Mouse (Mus musculus): ENCODE data around the gene Ccdc36. TPM values are rescaled to one million over a fixed set of nuclear protein-coding genes. Genes with fewer than 3 reads are reported as not detected.

The Ccdc36 gene
- polyA plus RNA-seq (2021; fragmentation: Nextera tagmentation) = 0.20 TPM in 2 replicates
- long read RNA-seq, experiment 1, partial matches to known transcripts = 0 of 2 reads
- long read RNA-seq, experiment 1, other reads (novel, unspliced or antisense) = 2 of 2 reads
- long read RNA-seq, experiment 2 = 0 reads

DNA sequence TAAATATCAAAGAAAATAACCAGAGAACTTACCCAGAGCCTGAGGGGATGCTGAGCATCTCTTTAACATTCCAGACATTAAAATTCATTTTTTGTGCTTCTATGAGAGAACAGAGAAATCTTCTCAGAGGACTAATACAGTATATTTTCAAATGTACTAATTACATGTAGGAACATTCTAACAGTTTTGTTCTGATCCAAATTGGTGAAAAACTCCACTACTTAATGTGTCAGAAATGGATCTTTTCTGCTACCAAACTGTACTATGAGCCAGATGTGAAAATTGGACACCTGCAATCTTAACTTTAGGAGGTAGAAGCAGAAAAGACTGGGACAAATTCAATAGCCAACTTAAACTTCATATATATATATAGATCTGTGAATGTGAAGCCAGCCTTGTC lies at the start of gene Ccdc36:
Ccdc36 (minus strand) TSS at position 101 of the 400 bp plus-strand sequence.

GRCm38 (mm10) chr9:108461181-108461631 lies 32.9 kb upstream of the Ccdc36 start, which contains the start of gene Klhdc8b:
Gene Klhdc8b (minus strand): TSS chr9:108461581.

GRCm38 (mm10) chr9:108460319-108461178 lies 32.3 kb upstream of the Ccdc36 start, which contains the start of gene Ccdc71:
Gene Ccdc71 (plus strand): TSS chr9:108460527.

DNA sequence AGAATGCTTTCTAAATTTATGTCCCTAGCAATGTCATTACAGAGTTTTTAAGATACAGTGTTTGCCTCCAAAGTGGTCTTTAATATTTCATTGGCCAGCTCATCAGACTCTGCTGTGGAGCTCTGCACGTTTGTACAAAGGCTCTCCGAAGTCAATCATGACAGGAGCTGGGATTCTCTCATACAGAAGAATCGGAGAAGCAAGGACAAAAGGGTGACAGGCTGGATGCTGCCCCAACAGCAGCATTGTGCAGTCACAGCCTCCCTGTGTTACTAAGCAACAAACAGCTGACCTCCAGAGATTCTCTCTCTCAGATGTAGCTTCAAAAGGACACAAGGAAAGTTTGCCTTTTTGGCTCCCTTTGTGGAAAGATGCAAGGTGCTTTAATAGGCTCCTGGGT lies 7.9 kb upstream of the Ccdc36 start, which contains the start of gene BC048562:
BC048562 (plus strand) TSS at position 301 of the 400 bp plus-strand sequence.

GRCm38 (mm10) chr9:108392676-108393075 lies 35.6 kb downstream of the Ccdc36 start, which contains the start of gene 1700102P08Rik:
Gene 1700102P08Rik (plus strand): TSS chr9:108392805.

Other genes with a start within 250 kb of the Ccdc36 start
- 19.1 and 28.0 TPM in 2 replicates for gene Bsn, start 238.1 kb downstream of the Ccdc36 start, polyA plus RNA-seq (2021; fragmentation: Nextera tagmentation)
- gene Dag1, start 164.5 kb downstream of the Ccdc36 start, polyA plus RNA-seq (2021; fragmentation: Nextera tagmentation) = 29.7 and 39.5 TPM in 2 replicates
- gene Nicn1, start 138.1 kb downstream of the Ccdc36 start, polyA plus RNA-seq (2021; fragmentation: Nextera tagmentation) = 108 and 150 TPM in 2 replicates
- gene Amt, start 131.6 kb downstream of the Ccdc36 start, polyA plus RNA-seq (2021; fragmentation: Nextera tagmentation) = 40.1 and 51.1 TPM in 2 replicates
- gene Rhoa, start 122.4 kb downstream of the Ccdc36 start, polyA plus RNA-seq (2021; fragmentation: Nextera tagmentation) = 152 and 166 TPM in 2 replicates
- 48.4 and 51.8 TPM in 2 replicates for gene Tcta, start 122.3 kb downstream of the Ccdc36 start, polyA plus RNA-seq (2021; fragmentation: Nextera tagmentation)
- gene Gpx1, start 89.6 kb downstream of the Ccdc36 start, polyA plus RNA-seq (2021; fragmentation: Nextera tagmentation) = 175 and 176 TPM in 2 replicates
- gene Usp4, start 80.6 kb downstream of the Ccdc36 start, polyA plus RNA-seq (2021; fragmentation: Nextera tagmentation) = 37.5 and 44.5 TPM in 2 replicates
- gene 1700102P08Rik, start 35.7 kb downstream of the Ccdc36 start, polyA plus RNA-seq (2021; fragmentation: Nextera tagmentation) = 0.23 and 0.31 TPM in 2 replicates
- gene BC048562, start 8.0 kb upstream of the Ccdc36 start, polyA plus RNA-seq (2021; fragmentation: Nextera tagmentation) = not detected in 2 replicates
- gene Ccdc71, start 32.0 kb upstream of the Ccdc36 start, polyA plus RNA-seq (2021; fragmentation: Nextera tagmentation) = 20.5 and 20.9 TPM in 2 replicates
- gene Klhdc8b, start 33.1 kb upstream of the Ccdc36 start, polyA plus RNA-seq (2021; fragmentation: Nextera tagmentation) = 17.6 and 22.8 TPM in 2 replicates
- gene Lamb2, start 51.3 kb upstream of the Ccdc36 start, polyA plus RNA-seq (2021; fragmentation: Nextera tagmentation) = 3.7 and 4.3 TPM in 2 replicates
- 12.0 and 22.8 TPM in 2 replicates for gene Usp19, start 62.1 kb upstream of the Ccdc36 start, polyA plus RNA-seq (2021; fragmentation: Nextera tagmentation)
- gene Qars, start 79.2 kb upstream of the Ccdc36 start, polyA plus RNA-seq (2021; fragmentation: Nextera tagmentation) = 48.3 and 58.7 TPM in 2 replicates
- gene Qrich1, start 88.3 kb upstream of the Ccdc36 start, polyA plus RNA-seq (2021; fragmentation: Nextera tagmentation) = 60.6 and 69.0 TPM in 2 replicates
- gene Impdh2, start 131.8 kb upstream of the Ccdc36 start, polyA plus RNA-seq (2021; fragmentation: Nextera tagmentation) = 54.1 and 56.5 TPM in 2 replicates
- 130 and 156 TPM in 2 replicates for gene Ndufaf3, start 138.9 kb upstream of the Ccdc36 start, polyA plus RNA-seq (2021; fragmentation: Nextera tagmentation)
- gene Dalrd3, start 141.4 kb upstream of the Ccdc36 start, polyA plus RNA-seq (2021; fragmentation: Nextera tagmentation) = 79.3 and 89.5 TPM in 2 replicates
- 34.9 and 43.3 TPM in 2 replicates for gene Wdr6, start 150.3 kb upstream of the Ccdc36 start, polyA plus RNA-seq (2021; fragmentation: Nextera tagmentation)
- 125 and 139 TPM in 2 replicates for gene P4htm, start 169.2 kb upstream of the Ccdc36 start, polyA plus RNA-seq (2021; fragmentation: Nextera tagmentation)
- gene Arih2, start 220.9 kb upstream of the Ccdc36 start, polyA plus RNA-seq (2021; fragmentation: Nextera tagmentation) = 16.5 and 22.1 TPM in 2 replicates
- 8.5 and 11.6 TPM in 2 replicates for gene Slc25a20, start 233.6 kb upstream of the Ccdc36 start, polyA plus RNA-seq (2021; fragmentation: Nextera tagmentation)

Measured in left cerebral cortex, adult 6 months (tissue).